Mouse (Mus musculus) lung, adult 2 months (tissue): Measurements from ENCODE around the gene Gm11096.

Source experiments
- CTCF ChIP-seq: fragments of 200-500 bp; IDR thresholded peaks from 2 replicates; pipeline ENCODE4 v1.5.1; 2011; ENCODE audit warnings: mild to moderate bottlenecking, low read length, control low read depth; ENCODE audit not compliant: insufficient read depth
- POLR2A ChIP-seq: fragments of 200-500 bp; IDR thresholded peaks from 2 replicates; pipeline ENCODE4 v1.6.1; 2011; ENCODE audit warnings: low read depth, mild to moderate bottlenecking, control low read depth, low read length, borderline replicate concordance; ENCODE audit errors: extremely low read depth

- TF ChIP-seq CTCF: no peak
- no peak for TF ChIP-seq POLR2A
Observed at GRCm38 (mm10) chr17:81481843-81482490, 40.4 kb downstream of the Gm11096 start.
